Mouse (Mus musculus) lung, postnatal 0 days (tissue): Measurements from ENCODE around the gene Nphp4. TPM values are rescaled to one million over a fixed set of nuclear protein-coding genes. Genes with fewer than 3 reads are reported as not detected.

Experiments used
- ATAC-seq: fragments of 200-750 bp; cut with Nextera tagmentation; 2 replicates; pipeline ENCODE4 v1.8.0; 2017; ENCODE audit warnings: moderate library complexity
- DNase-seq: peaks from one replicate; pipeline ENCODE4 v3.0.0-alpha.2; 2016; ENCODE audit warnings: low spot score
- H3K27ac ChIP-seq: fragments of 300-500 bp; sonication (generic); 2 replicates; pipeline ENCODE4 v1.5.1; 2014; ENCODE audit warnings: antibody characterized with exemption, mild to moderate bottlenecking, low read length, mixed read lengths
- H3K27me3 ChIP-seq: fragments of 300-500 bp; sonication (generic); replicated peaks from 2 replicates; pipeline ENCODE4 v1.6.1; 2014; ENCODE audit warnings: low read length, mixed read lengths; ENCODE audit not compliant: insufficient read depth
- H3K36me3 ChIP-seq: fragments of 300-500 bp; sonication (generic); 2 replicates; pipeline ENCODE4 v1.6.1; 2014; ENCODE audit warnings: low read length, mixed read lengths; ENCODE audit not compliant: insufficient read depth
- H3K4me1 ChIP-seq: fragments of 300-500 bp; sonication (generic); 2 replicates; pipeline ENCODE4 v1.6.1; 2014; ENCODE audit warnings: antibody characterized with exemption, low read depth, low read length, mixed read lengths; ENCODE audit not compliant: insufficient read depth
- H3K4me2 ChIP-seq: fragments of 300-500 bp; sonication (generic); replicated peaks from 2 replicates; pipeline ENCODE4 v1.6.1; 2014; ENCODE audit warnings: low read depth, mild to moderate bottlenecking, low read length, moderate library complexity, mixed read lengths
- H3K4me3 ChIP-seq: fragments of 300-500 bp; sonication (generic); 2 replicates; pipeline ENCODE4 v1.5.1; 2014; ENCODE audit warnings: low read depth, low read length
- H3K9ac ChIP-seq: fragments of 300-500 bp; sonication (generic); replicated peaks from 2 replicates; pipeline ENCODE4 v1.6.1; 2014; ENCODE audit warnings: low read depth, mild to moderate bottlenecking
- H3K9me3 ChIP-seq: fragments of 300-500 bp; sonication (generic); 2 replicates; pipeline ENCODE4 v1.6.1; 2016; ENCODE audit warnings: low read length, mixed read lengths
- CTCF ChIP-seq: IDR thresholded peaks from 2 replicates; pipeline ENCODE4 v1.5.1; 2016; ENCODE audit warnings: antibody characterized with exemption, mild to moderate bottlenecking
- EP300 ChIP-seq: IDR thresholded peaks from 2 replicates; pipeline ENCODE4 v1.6.1; 2016; ENCODE audit warnings: antibody characterized with exemption, mild to moderate bottlenecking, control low read depth
- WGBS: fragments of 180-500 bp; shearing (Covaris S2); extraction: QIAGEN DNeasy Blood & Tissue Kit; methylation state at CpG from one replicate; pipeline ENCODE4 v1.1.7; 2014; 5-methylcytosine and 5-hydroxymethylcytosine counted together
- polyA plus RNA-seq: library from polyadenylated mRNA; unstranded; fragments of >200 nt; fragmentation: Nextera tagmentation; extraction: Ambion mirVana; gene quantifications from 2 replicates; pipeline ENCODE4 v1.2.1, GENCODE M21; 2015

Nphp4 gene
- polyA plus RNA-seq, 1 experiment from 2014 or later: 0.75 TPM

- Histone ChIP-seq H3K4me3 (no peak overlapping the region), H3K36me3 (no peaks in the 10 kb centered on the region), H3K9me3 (no peaks in the 10 kb centered on the region), H3K9ac (no peak overlapping the region), H3K4me2 (no peak overlapping the region), H3K27me3 (no peaks in the 10 kb centered on the region), H3K27ac (no peak overlapping the region), H3K4me1 (no peaks in the 10 kb centered on the region)
- TF ChIP-seq CTCF (no peak), EP300 (no peak)
- ATAC-seq (no peak), DNase-seq (no peak)
- WGBS: 33% methylated on average over 6 of the region's 6 CpGs
Measured at GRCm38 (mm10) chr4:152582206-152582605, 105.7 kb downstream of the Nphp4 start.

GRCm38 (mm10) chr4:152583616-152584015 lies 107.1 kb downstream of the Nphp4 start:
- no peak for ATAC-seq
- 57% methylated on average over 6 of the region's 6 CpGs for WGBS
- no peak overlapping the region for H3K4me3 ChIP-seq

GRCm38 (mm10) chr4:152585526-152585925 lies 109.0 kb downstream of the Nphp4 start:
- no peak overlapping the region for H3K27ac ChIP-seq
- WGBS: 69% methylated on average over 15 of the region's 15 CpGs
- H3K9me3 ChIP-seq: no peaks in the 10 kb centered on the region
- no peak overlapping the region for H3K9ac ChIP-seq
- DNase-seq (no peak), ATAC-seq (no peak)
- no peak for TF ChIP-seq CTCF
- no peak for TF ChIP-seq EP300
- no peak overlapping the region for H3K4me2 ChIP-seq
- no peaks in the 10 kb centered on the region for H3K27me3 ChIP-seq
- H3K36me3 ChIP-seq: no peaks in the 10 kb centered on the region
- no peak overlapping the region for H3K4me3 ChIP-seq
- no peaks in the 10 kb centered on the region for H3K4me1 ChIP-seq

More at GRCm38 (mm10) chr4:152583616-152584015, 107.1 kb downstream of the Nphp4 start:
- H3K27me3 ChIP-seq: no peaks in the 10 kb centered on the region
- H3K4me1 ChIP-seq: no peaks in the 10 kb centered on the region
- no peak overlapping the region for H3K9ac ChIP-seq
- DNase-seq: no peak
- no peaks in the 10 kb centered on the region for H3K36me3 ChIP-seq
- TF ChIP-seq EP300: no peak
- TF ChIP-seq CTCF: no peak
- no peaks in the 10 kb centered on the region for H3K9me3 ChIP-seq
- H3K4me2 ChIP-seq: no peak overlapping the region
- no peak overlapping the region for H3K27ac ChIP-seq

- H3K4me3 ChIP-seq: no peak overlapping the region
- no peaks in the 10 kb centered on the region for H3K4me1 ChIP-seq
- no peak for ATAC-seq
- TF ChIP-seq EP300 (no peak), CTCF (no peak)
- no peak overlapping the region for H3K27ac ChIP-seq
- no peak for DNase-seq
- no peaks in the 10 kb centered on the region for H3K9me3 ChIP-seq
- H3K27me3 ChIP-seq: no peaks in the 10 kb centered on the region
- no peaks in the 10 kb centered on the region for H3K36me3 ChIP-seq
- WGBS: 30% methylated on average over 4 of the region's 4 CpGs
- H3K9ac ChIP-seq: no peak overlapping the region
- H3K4me2 ChIP-seq: no peak overlapping the region
Measured at GRCm38 (mm10) chr4:152586175-152586574, 109.7 kb downstream of the Nphp4 start.

- ATAC-seq (no peak), DNase-seq (no peak)
- H3K27ac ChIP-seq: no peak overlapping the region
- no peak overlapping the region for H3K4me2 ChIP-seq
- no peaks in the 10 kb centered on the region for H3K4me1 ChIP-seq
- no peak overlapping the region for H3K9ac ChIP-seq
- no peak overlapping the region for H3K4me3 ChIP-seq
- H3K27me3 ChIP-seq: no peaks in the 10 kb centered on the region
- H3K9me3 ChIP-seq: no peaks in the 10 kb centered on the region
- WGBS: 84% methylated on average over 5 of the region's 5 CpGs
- no peaks in the 10 kb centered on the region for H3K36me3 ChIP-seq
- TF ChIP-seq CTCF (no peak), EP300 (no peak)
Measured at GRCm38 (mm10) chr4:152604285-152604684, 127.8 kb downstream of the Nphp4 start.

- DNase-seq (no peak), ATAC-seq (no peak)
- no peaks in the 10 kb centered on the region; the same call in 1 of the 2 replicates for H3K9me3 ChIP-seq
- 78% methylated on average over 2 of the region's 2 CpGs for WGBS
- no peaks in the 10 kb centered on the region for H3K4me1 ChIP-seq
- H3K27ac ChIP-seq: no peak overlapping the region
- H3K36me3 ChIP-seq: no peaks in the 10 kb centered on the region
- TF ChIP-seq EP300: no peak
- TF ChIP-seq CTCF: no peak
- no peak overlapping the region for H3K4me2 ChIP-seq
- H3K9ac ChIP-seq: no peak overlapping the region
- no peak overlapping the region for H3K4me3 ChIP-seq
- H3K27me3 ChIP-seq: no peaks in the 10 kb centered on the region
Measured at GRCm38 (mm10) chr4:152609196-152609595, 132.7 kb downstream of the Nphp4 start.

- 66% methylated on average over 9 of the region's 9 CpGs for WGBS
- ATAC-seq: no peak
- Histone ChIP-seq H3K4me3 (no peak overlapping the region), H3K9ac (no peak overlapping the region), H3K9me3 (no peaks in the 10 kb centered on the region; the same call in 1 of the 2 replicates), H3K27me3 (no peaks in the 10 kb centered on the region), H3K4me2 (no peak overlapping the region), H3K36me3 (no peaks in the 10 kb centered on the region), H3K4me1 (no peaks in the 10 kb centered on the region), H3K27ac (no peak overlapping the region)
- DNase-seq: no peak
- TF ChIP-seq EP300 (no peak), CTCF (no peak)
Measured at GRCm38 (mm10) chr4:152610026-152610425, 133.5 kb downstream of the Nphp4 start.

Other genes with a start within 250 kb of the Nphp4 start
- gene Gpr153, start 202.5 kb upstream of the Nphp4 start, polyA plus RNA-seq: 11.1 and 12.3 TPM in 2 replicates
- not detected in 2 replicates for gene Hes3, start 185.0 kb upstream of the Nphp4 start, polyA plus RNA-seq
- gene Icmt, start 179.5 kb upstream of the Nphp4 start, polyA plus RNA-seq: 16.9 and 18.9 TPM in 2 replicates
- gene Rnf207, start 157.7 kb upstream of the Nphp4 start, polyA plus RNA-seq: 0.53 and 0.70 TPM in 2 replicates
- gene Rpl22, start 151.0 kb upstream of the Nphp4 start, polyA plus RNA-seq: 265 and 266 TPM in 2 replicates
- gene Chd5, start 138.1 kb upstream of the Nphp4 start, polyA plus RNA-seq: 0.06 and 0.07 TPM in 2 replicates
- gene Kcnab2, start 1.2 kb downstream of the Nphp4 start, polyA plus RNA-seq: 2.6 and 2.9 TPM in 2 replicates